Mouse (Mus musculus): ENCODE results near the gene Itgb6. TPM values are rescaled to one million over a fixed set of nuclear protein-coding genes. Genes with fewer than 3 reads are reported as not detected.

The Itgb6 gene
- total and polyA plus RNA-seq, 3 experiments: not detected

GRCm38 (mm10) chr2:60747590-60747989 is 25.1 kb upstream of the Itgb6 start:
- TF ChIP-seq ETS1 (conservative IDR thresholded peaks at IDR 0.05; ENCODE audit: low read depth, low read length) (no peak), PAX5 (IDR thresholded peaks at IDR 0.05; ENCODE audit: low read length) (no peak), USF1 (IDR thresholded peaks at IDR 0.05; ENCODE audit: low read depth, low read length) (no peak)
- Histone ChIP-seq H3K27me3 (replicated peaks) (no peaks in the 10 kb centered on the region), H3K36me3 (replicated peaks in 1 of 2; ENCODE audit: control insufficient read depth in 1 of 2, insufficient read depth in 1 of 2, low read length in 1 of 2) (peaks cover 0 to 3% of the 10 kb centered on the region in 2 experiments), H3K79me2 (replicated peaks; ENCODE audit: control insufficient read depth, extremely low read depth, insufficient read depth, poor library complexity, severe bottlenecking) (no peaks in the 10 kb centered on the region), H3K4me1 (ENCODE audit: control insufficient read depth in 1 of 2, insufficient read depth in 2 of 2) (no peaks in the 10 kb centered on the region), H3K4me3 (replicated peaks in 1 of 3; ENCODE audit: low read depth in 2 of 3, low read length in 2 of 3, poor library complexity in 1 of 3) (no peak overlapping the region), H3K9me3 (replicated peaks; ENCODE audit: low read length) (no peaks in the 10 kb centered on the region), H3K27ac (ENCODE audit: insufficient read depth, low read depth) (no peak overlapping the region), H3K4me2 (ENCODE audit: insufficient read depth, low read depth, poor library complexity, severe bottlenecking) (no peak overlapping the region), H3K9ac (ENCODE audit: insufficient read depth, low read depth) (no peak overlapping the region)
- no peak for DNase-seq (ENCODE audit: extremely low read depth)
- in situ Hi-C loops (cut with MboI; ENCODE audit: low pct_ligation_motif_present, low pct_unique_long_range_greater_than_20kb, low sequenced_read_pairs): loop anchor here (25.0 kb wide), 1 partner anchor 715 kb away; no protein-coding TSS in a partner anchor
- dilution Hi-C loops (cut with MboI; ENCODE audit: extremely low pct_ligation_motif_present, extremely low pct_unique_long_range_greater_than_20kb, low sequenced_read_pairs): no loop called here

- no peaks in the 10 kb centered on the region for H3K9me3 ChIP-seq (replicated peaks; ENCODE audit: low read length)
- no peak for DNase-seq (ENCODE audit: extremely low read depth)
- no peaks in the 10 kb centered on the region for H3K79me2 ChIP-seq (replicated peaks; ENCODE audit: control insufficient read depth, extremely low read depth, insufficient read depth, poor library complexity, severe bottlenecking)
- no peaks in the 10 kb centered on the region for H3K27me3 ChIP-seq (replicated peaks)
- no peak overlapping the region for H3K27ac ChIP-seq (ENCODE audit: insufficient read depth, low read depth)
- H3K4me1 ChIP-seq (ENCODE audit: control insufficient read depth in 1 of 2, insufficient read depth in 2 of 2): no peaks in the 10 kb centered on the region
- H3K4me2 ChIP-seq (ENCODE audit: insufficient read depth, low read depth, poor library complexity, severe bottlenecking): no peak overlapping the region
- H3K4me3 ChIP-seq (replicated peaks in 1 of 3; ENCODE audit: low read depth in 2 of 3, low read length in 2 of 3, poor library complexity in 1 of 3): no peak overlapping the region
- H3K9ac ChIP-seq (ENCODE audit: insufficient read depth, low read depth): no peak overlapping the region
- dilution Hi-C loops (cut with MboI; ENCODE audit: extremely low pct_ligation_motif_present, extremely low pct_unique_long_range_greater_than_20kb, low sequenced_read_pairs): no loop called here
- no peak for TF ChIP-seq E2F4 (IDR thresholded peaks at IDR 0.05; ENCODE audit: insufficient replicate concordance, low read depth, low read length)
- no peak for TF ChIP-seq POLR2AphosphoS2 (IDR thresholded peaks at IDR 0.05; ENCODE audit: low read depth, low read length)
- no peak for TF ChIP-seq GABPA (IDR thresholded peaks at IDR 0.05; ENCODE audit: insufficient replicate concordance, low read depth, low read length)
- no peak for TF ChIP-seq BHLHE40 (IDR thresholded peaks at IDR 0.05; ENCODE audit: low read depth, low read length)
- TF ChIP-seq USF2 (conservative IDR thresholded peaks at IDR 0.05; ENCODE audit: low read depth, low read length): no peak
- no peak for TF ChIP-seq CHD2 (IDR thresholded peaks at IDR 0.05; ENCODE audit: low read length)
- TF ChIP-seq ZKSCAN1 (IDR thresholded peaks at IDR 0.05; ENCODE audit: borderline replicate concordance, low read depth, low read length): no peak
- no peak for TF ChIP-seq TCF12 (IDR thresholded peaks at IDR 0.05; ENCODE audit: low read depth, low read length)
- TF ChIP-seq MAFK (IDR thresholded peaks at IDR 0.05; ENCODE audit: insufficient replicate concordance, low read length): no peak
- TF ChIP-seq PAX5 (IDR thresholded peaks at IDR 0.05; ENCODE audit: low read length): no peak
- TF ChIP-seq MAX (IDR thresholded peaks at IDR 0.05; ENCODE audit: low read length): no peak
- TF ChIP-seq KAT2A (IDR thresholded peaks at IDR 0.05; ENCODE audit: insufficient replicate concordance, low read length): no peak
- no peak for TF ChIP-seq IRF4 (IDR thresholded peaks at IDR 0.05; ENCODE audit: low read depth, low read length)
- TF ChIP-seq MXI1 (IDR thresholded peaks at IDR 0.05; ENCODE audit: low read depth, low read length): no peak
- TF ChIP-seq ZMIZ1 (IDR thresholded peaks at IDR 0.05; ENCODE audit: low read depth, low read length): no peak
- TF ChIP-seq CTCF (conservative IDR thresholded peaks at IDR 0.05 in 1 of 2, IDR thresholded peaks at IDR 0.05 in 1 of 2; ENCODE audit: low read depth in 2 of 2, low read length in 2 of 2): no peak
- no peak for TF ChIP-seq UBTF (IDR thresholded peaks at IDR 0.05; ENCODE audit: low read depth, low read length)
- TF ChIP-seq MAZ (IDR thresholded peaks at IDR 0.05; ENCODE audit: low read depth, low read length): no peak
- in situ Hi-C loops (cut with MboI; ENCODE audit: low pct_ligation_motif_present, low pct_unique_long_range_greater_than_20kb, low sequenced_read_pairs): loop anchor here (25.0 kb wide), 1 partner anchor 718 kb away; no protein-coding TSS in a partner anchor
- peaks cover 0 to 3% of the 10 kb centered on the region in 2 experiments for H3K36me3 ChIP-seq (replicated peaks in 1 of 2; ENCODE audit: control insufficient read depth in 1 of 2, insufficient read depth in 1 of 2, low read length in 1 of 2)
These were observed 22.2 kb upstream of the Itgb6 start for GRCm38 (mm10) chr2:60744674-60745073.

Data from CH12.LX (cell line).